Mouse (Mus musculus): Measurements from ENCODE around the gene Tdp1. TPM values are rescaled to one million over a fixed set of nuclear protein-coding genes. Genes with fewer than 3 reads are reported as not detected.

Tdp1 gene
- polyA plus RNA-seq, 1 experiment from 2014 or later = 59.9 TPM

DNA sequence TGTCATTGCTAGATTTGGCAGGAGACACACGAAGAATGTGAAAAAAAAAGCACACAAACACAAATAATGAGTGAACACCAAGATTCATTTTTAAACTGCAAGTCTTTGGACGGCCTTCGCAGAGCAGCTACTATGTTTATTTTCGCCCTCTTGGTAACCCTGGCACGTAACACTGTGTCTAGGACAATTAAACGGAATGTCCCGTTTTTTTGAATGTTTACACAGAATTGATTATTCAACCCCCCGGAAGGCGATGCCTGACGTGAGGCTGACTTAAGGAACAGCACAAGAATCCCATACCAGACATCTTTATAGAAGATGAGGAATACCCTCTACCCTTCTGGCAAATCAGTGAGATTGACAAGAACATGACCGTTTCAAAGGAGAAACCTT lies 608 bp upstream of the Tdp1 start:
- Histone ChIP-seq H3K9me3 (ENCODE audit: control insufficient read depth, low read length) (no peaks in the 10 kb centered on the region), H3K9ac (ENCODE audit: low read length) (peak overlapping the region; percentile 46), H3K36me3 (ENCODE audit: control insufficient read depth, insufficient read depth, low read length) (no peaks in the 10 kb centered on the region), H3K27ac (ENCODE audit: low read depth) (peak overlapping the region; percentile 55), H3K4me1 (replicated peaks; ENCODE audit: control insufficient read depth, insufficient read depth, low read length) (peaks cover 12% of the 10 kb centered on the region; the same call in 1 of the 2 replicates), H3K27me3 (replicated peaks; ENCODE audit: control insufficient read depth, insufficient read depth, low read length) (no peaks in the 10 kb centered on the region), H3K4me2 (ENCODE audit: low read length) (peak overlapping the region; percentile 84), H3K4me3 (ENCODE audit: low read depth, low read length) (peak overlapping the region; percentile 53)
- DNase-seq (ENCODE audit: low spot score) (peak; percentile 67), ATAC-seq (replicated peaks; ENCODE audit: low FRiP score, low TSS enrichment, low read depth) (peak; percentile 28)
- WGBS = under 1% methylated on average over 11 of the region's 11 CpGs

DNA sequence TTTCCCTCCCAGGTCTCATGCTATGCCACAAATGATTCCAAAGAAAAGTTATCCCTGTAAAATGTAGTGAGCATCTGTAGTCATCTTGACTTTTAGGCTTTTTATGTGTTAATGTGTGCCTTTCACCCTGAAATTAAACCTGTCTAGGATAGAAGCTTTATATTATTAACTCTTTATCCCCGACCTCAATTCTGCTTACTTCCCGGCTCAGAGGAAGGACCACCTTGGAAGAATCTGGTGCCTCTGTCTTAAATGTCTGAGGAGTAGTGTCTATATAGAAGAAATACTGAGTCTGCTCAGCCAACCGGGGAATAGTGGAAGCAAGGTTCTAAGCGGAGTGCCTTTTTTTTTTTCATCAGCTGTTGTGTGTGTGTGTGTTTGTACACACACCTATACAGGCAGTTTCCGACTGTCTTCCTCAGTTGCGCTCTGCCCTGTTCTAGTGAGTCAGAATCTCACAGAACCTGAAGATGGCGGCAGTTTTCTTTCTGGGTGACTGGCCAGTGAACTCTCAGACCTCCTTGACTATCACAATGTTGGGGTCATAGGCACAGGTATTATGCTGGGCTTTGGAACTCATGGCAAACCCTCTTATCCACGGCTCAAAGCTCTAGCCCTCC lies 1.1 kb downstream of the Tdp1 start:
- Histone ChIP-seq H3K4me1 (replicated peaks; ENCODE audit: control insufficient read depth, insufficient read depth, low read length) (peaks cover 12% of the 10 kb centered on the region; the same call in 1 of the 2 replicates), H3K36me3 (ENCODE audit: control insufficient read depth, insufficient read depth, low read length) (no peaks in the 10 kb centered on the region), H3K27me3 (replicated peaks; ENCODE audit: control insufficient read depth, insufficient read depth, low read length) (no peaks in the 10 kb centered on the region), H3K4me3 (ENCODE audit: low read depth, low read length) (peak overlapping the region; percentile 53), H3K27ac (ENCODE audit: low read depth) (no peak overlapping the region), H3K9ac (ENCODE audit: low read length) (peak overlapping the region; percentile 69; the same call in 1 of the 2 replicates), H3K9me3 (ENCODE audit: control insufficient read depth, low read length) (no peaks in the 10 kb centered on the region), H3K4me2 (ENCODE audit: low read length) (peak overlapping the region; percentile 84)
- no peak for ATAC-seq (replicated peaks; ENCODE audit: low FRiP score, low TSS enrichment, low read depth)
- DNase-seq (ENCODE audit: low spot score) = no peak
- WGBS = 39% methylated on average over 8 of the region's 8 CpGs

DNA sequence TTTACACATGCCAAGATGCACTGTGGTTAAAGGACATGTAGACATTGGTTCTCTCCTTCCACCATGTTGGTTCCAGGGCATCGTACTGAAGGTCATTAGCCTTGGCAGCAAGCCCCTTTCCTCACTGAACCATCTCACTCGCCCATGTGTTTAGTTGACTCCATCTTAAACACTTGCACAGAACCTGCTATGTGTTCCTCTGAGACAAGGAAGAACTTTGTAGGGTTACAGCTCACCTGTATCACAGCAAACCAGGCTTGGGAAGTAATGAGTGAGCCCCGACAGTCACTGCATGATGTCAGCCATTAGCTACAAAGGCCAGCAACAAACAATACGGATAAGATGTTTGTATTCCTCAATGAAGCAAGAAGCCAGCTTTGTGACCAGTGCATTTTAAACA lies 13.5 kb downstream of the Tdp1 start:
- ATAC-seq (replicated peaks; ENCODE audit: low FRiP score, low TSS enrichment, low read depth) (no peak), DNase-seq (ENCODE audit: low spot score) (no peak)
- Histone ChIP-seq H3K4me1 (replicated peaks; ENCODE audit: control insufficient read depth, insufficient read depth, low read length) (no peaks in the 10 kb centered on the region), H3K4me3 (ENCODE audit: low read depth, low read length) (no peak overlapping the region), H3K36me3 (ENCODE audit: control insufficient read depth, insufficient read depth, low read length) (peaks cover 74% of the 10 kb centered on the region), H3K9me3 (ENCODE audit: control insufficient read depth, low read length) (no peaks in the 10 kb centered on the region), H3K27ac (ENCODE audit: low read depth) (no peak overlapping the region), H3K27me3 (replicated peaks; ENCODE audit: control insufficient read depth, insufficient read depth, low read length) (no peaks in the 10 kb centered on the region), H3K9ac (ENCODE audit: low read length) (no peak overlapping the region), H3K4me2 (ENCODE audit: low read length) (no peak overlapping the region)
- 90% methylated on average over 4 of the region's 4 CpGs for WGBS

DNA sequence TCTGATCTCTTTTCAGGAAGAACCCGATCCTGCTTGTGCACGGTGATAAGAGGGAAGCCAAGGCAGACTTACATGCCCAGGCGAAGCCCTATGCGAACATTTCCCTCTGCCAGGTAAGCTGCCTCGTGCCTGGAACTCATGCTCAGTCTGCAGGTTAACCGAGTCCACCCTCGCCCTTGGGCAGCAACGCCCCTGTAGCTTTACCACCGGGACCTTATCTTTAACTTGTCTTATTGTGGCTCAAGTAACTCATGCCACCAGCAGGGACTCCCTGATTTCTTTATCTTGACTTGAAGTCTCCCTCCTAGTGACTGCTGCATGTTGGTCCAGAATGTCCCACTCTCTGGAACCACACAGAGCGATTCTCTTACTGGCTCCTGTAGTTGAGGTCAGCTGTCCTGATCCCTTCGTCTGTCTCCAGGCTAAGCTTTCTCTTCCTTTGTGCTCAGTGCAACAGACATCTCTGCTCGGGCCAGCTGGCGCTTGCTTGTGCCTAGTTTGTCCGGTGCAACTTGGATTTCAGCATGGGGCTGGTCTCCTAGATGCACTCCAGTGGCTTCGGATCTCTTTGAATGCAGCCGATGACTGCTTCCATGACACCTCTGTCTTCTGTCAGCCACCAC lies 14.0 kb downstream of the Tdp1 start:
- DNase-seq (ENCODE audit: low spot score) (no peak), ATAC-seq (replicated peaks; ENCODE audit: low FRiP score, low TSS enrichment, low read depth) (no peak)
- no peaks in the 10 kb centered on the region for H3K9me3 ChIP-seq (ENCODE audit: control insufficient read depth, low read length)
- no peak overlapping the region for H3K27ac ChIP-seq (ENCODE audit: low read depth)
- H3K9ac ChIP-seq (ENCODE audit: low read length) = no peak overlapping the region
- peaks cover 71% of the 10 kb centered on the region for H3K36me3 ChIP-seq (ENCODE audit: control insufficient read depth, insufficient read depth, low read length)
- H3K27me3 ChIP-seq (replicated peaks; ENCODE audit: control insufficient read depth, insufficient read depth, low read length) = no peaks in the 10 kb centered on the region
- WGBS = 92% methylated on average over 16 of the region's 16 CpGs
- no peaks in the 10 kb centered on the region for H3K4me1 ChIP-seq (replicated peaks; ENCODE audit: control insufficient read depth, insufficient read depth, low read length)
- H3K4me3 ChIP-seq (ENCODE audit: low read depth, low read length) = no peak overlapping the region
- H3K4me2 ChIP-seq (ENCODE audit: low read length) = no peak overlapping the region

DNA sequence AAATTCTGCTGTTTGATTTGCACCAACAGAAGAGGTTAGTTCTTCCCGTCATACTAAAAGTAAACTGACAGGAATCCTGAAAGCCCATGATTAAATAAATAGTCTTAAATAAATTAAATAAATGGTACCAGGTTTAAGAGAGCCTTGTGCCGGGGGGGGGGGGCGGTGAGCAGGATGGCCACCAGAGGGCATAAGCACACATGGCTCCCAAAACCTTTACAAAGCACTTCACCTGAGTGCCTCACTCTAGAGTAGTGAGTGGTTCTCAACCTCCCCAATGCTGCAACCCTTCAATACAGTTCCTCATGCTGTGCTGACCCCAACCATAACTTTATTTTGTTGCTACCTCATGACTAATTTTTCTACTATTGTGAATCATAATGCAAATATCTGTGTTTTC lies 15.7 kb downstream of the Tdp1 start:
- no peak for ATAC-seq (replicated peaks; ENCODE audit: low FRiP score, low TSS enrichment, low read depth)
- no peaks in the 10 kb centered on the region for H3K9me3 ChIP-seq (ENCODE audit: control insufficient read depth, low read length)
- H3K27ac ChIP-seq (ENCODE audit: low read depth) = no peak overlapping the region
- no peak overlapping the region for H3K9ac ChIP-seq (ENCODE audit: low read length)
- H3K4me2 ChIP-seq (ENCODE audit: low read length) = no peak overlapping the region
- H3K4me3 ChIP-seq (ENCODE audit: low read depth, low read length) = no peak overlapping the region
- H3K36me3 ChIP-seq (ENCODE audit: control insufficient read depth, insufficient read depth, low read length) = peaks cover 70% of the 10 kb centered on the region
- 27% methylated on average over 3 of the region's 3 CpGs for WGBS
- no peaks in the 10 kb centered on the region for H3K4me1 ChIP-seq (replicated peaks; ENCODE audit: control insufficient read depth, insufficient read depth, low read length)
- H3K27me3 ChIP-seq (replicated peaks; ENCODE audit: control insufficient read depth, insufficient read depth, low read length) = no peaks in the 10 kb centered on the region
- DNase-seq (ENCODE audit: low spot score) = no peak

DNA sequence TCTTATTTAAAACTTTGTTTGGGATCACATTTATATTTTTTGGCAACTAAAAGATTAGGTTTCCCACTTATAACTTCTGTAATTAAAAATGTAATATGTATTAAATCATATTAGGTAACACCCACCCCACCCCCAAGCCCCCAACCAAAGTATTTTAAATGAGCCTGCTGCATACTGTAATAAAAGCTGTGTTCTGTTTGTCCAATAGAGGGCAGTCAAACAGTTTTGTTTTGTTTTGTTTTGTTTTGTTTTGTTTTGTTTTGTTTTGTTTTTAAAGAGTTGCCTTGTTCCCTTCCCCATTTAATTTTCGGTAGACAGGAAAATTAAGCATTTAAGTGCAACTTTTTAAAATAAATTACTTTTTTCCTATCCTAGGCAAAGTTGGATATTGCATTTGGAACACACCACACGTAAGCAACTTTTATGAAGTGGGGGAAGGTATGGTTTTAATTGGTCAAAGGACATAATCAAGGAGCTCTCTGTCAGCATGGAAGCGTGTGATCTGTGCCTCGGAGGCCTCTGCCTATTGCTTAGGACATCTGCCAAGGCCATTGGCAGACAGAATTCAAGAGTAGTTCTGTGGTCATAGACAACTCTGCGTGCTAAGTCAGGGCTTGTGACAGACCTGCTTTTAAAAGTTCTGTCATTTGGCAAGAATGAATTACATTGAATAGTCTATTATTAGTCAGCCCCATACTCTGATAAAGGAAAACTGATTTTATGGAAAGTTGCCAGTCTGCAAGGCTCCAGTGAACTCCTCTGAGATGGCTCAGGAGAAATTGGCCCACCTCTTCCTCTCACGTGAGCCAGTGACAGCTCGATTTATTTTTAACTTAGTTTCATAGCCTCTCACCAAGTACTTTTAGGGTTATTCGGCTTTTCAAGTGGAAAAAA lies 17.9 kb downstream of the Tdp1 start:
- Histone ChIP-seq H3K4me2 (ENCODE audit: low read length) (no peak overlapping the region), H3K27ac (ENCODE audit: low read depth) (no peak overlapping the region), H3K4me3 (ENCODE audit: low read depth, low read length) (no peak overlapping the region), H3K27me3 (replicated peaks; ENCODE audit: control insufficient read depth, insufficient read depth, low read length) (no peaks in the 10 kb centered on the region), H3K4me1 (replicated peaks; ENCODE audit: control insufficient read depth, insufficient read depth, low read length) (no peaks in the 10 kb centered on the region), H3K36me3 (ENCODE audit: control insufficient read depth, insufficient read depth, low read length) (peaks cover 74% of the 10 kb centered on the region), H3K9ac (ENCODE audit: low read length) (no peak overlapping the region), H3K9me3 (ENCODE audit: control insufficient read depth, low read length) (no peaks in the 10 kb centered on the region)
- 87% methylated on average over 8 of the region's 8 CpGs for WGBS
- ATAC-seq (replicated peaks; ENCODE audit: low FRiP score, low TSS enrichment, low read depth) (no peak), DNase-seq (ENCODE audit: low spot score) (no peak)

DNA sequence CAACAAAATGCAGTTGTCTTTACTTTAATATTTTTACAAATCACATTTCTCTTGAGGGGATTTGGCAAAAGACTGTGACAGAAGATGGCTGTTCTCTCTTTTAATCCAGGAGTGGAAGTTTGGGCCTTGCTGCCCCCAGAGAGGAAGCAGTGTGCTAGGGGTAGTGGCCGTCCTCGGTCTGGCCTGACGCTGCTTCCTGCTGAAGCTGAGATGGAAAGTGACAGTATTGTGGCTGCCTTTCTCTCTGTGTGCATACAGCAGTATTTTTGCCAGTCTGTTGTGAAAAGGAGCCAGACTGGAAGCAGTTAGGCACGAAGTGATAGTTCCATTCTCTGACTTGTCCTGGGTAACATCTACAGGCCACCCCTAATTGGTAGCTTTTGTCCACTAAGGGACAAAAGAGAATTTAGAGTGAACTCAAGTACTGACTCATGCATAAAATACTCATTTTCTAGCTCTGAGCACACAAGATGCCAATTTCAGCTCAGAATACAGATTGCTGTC lies 18.6 kb downstream of the Tdp1 start:
- Histone ChIP-seq H3K27me3 (replicated peaks; ENCODE audit: control insufficient read depth, insufficient read depth, low read length) (no peaks in the 10 kb centered on the region), H3K9ac (ENCODE audit: low read length) (no peak overlapping the region), H3K27ac (ENCODE audit: low read depth) (no peak overlapping the region), H3K9me3 (ENCODE audit: control insufficient read depth, low read length) (no peaks in the 10 kb centered on the region), H3K4me2 (ENCODE audit: low read length) (no peak overlapping the region), H3K4me3 (ENCODE audit: low read depth, low read length) (no peak overlapping the region), H3K36me3 (ENCODE audit: control insufficient read depth, insufficient read depth, low read length) (peaks cover 74% of the 10 kb centered on the region), H3K4me1 (replicated peaks; ENCODE audit: control insufficient read depth, insufficient read depth, low read length) (no peaks in the 10 kb centered on the region)
- DNase-seq (ENCODE audit: low spot score) (no peak), ATAC-seq (replicated peaks; ENCODE audit: low FRiP score, low TSS enrichment, low read depth) (no peak)
- WGBS = 86% methylated on average over 4 of the region's 4 CpGs

DNA sequence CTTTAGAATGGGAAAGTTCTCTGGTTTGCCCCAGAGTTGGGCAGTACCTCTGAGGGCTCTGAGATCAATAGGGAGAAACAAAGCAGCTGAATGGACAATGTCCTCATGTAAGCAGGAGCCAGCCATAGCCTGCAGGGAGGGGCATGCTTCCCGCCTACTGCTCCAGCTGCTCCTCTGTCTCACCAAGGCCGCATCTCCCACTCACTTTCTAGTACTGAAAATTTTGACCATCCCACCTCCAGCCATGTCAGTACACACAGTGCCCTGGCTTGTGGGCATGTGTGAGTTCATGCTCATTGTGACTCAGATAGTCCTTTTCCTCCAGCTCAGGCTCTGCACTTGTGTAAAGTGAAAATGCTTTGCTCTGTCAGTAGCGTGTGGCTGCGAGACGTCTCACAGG lies 20.2 kb downstream of the Tdp1 start:
- Histone ChIP-seq H3K9ac (ENCODE audit: low read length) (no peak overlapping the region), H3K4me1 (replicated peaks; ENCODE audit: control insufficient read depth, insufficient read depth, low read length) (no peaks in the 10 kb centered on the region), H3K36me3 (ENCODE audit: control insufficient read depth, insufficient read depth, low read length) (peaks cover 70% of the 10 kb centered on the region), H3K4me2 (ENCODE audit: low read length) (no peak overlapping the region), H3K9me3 (ENCODE audit: control insufficient read depth, low read length) (no peaks in the 10 kb centered on the region), H3K27me3 (replicated peaks; ENCODE audit: control insufficient read depth, insufficient read depth, low read length) (no peaks in the 10 kb centered on the region), H3K27ac (ENCODE audit: low read depth) (no peak overlapping the region), H3K4me3 (ENCODE audit: low read depth, low read length) (no peak overlapping the region)
- DNase-seq (ENCODE audit: low spot score) = no peak
- WGBS = 92% methylated on average over 5 of the region's 5 CpGs
- no peak for ATAC-seq (replicated peaks; ENCODE audit: low FRiP score, low TSS enrichment, low read depth)
